Mouse (Mus musculus) adrenal gland, postnatal 25 days (tissue): ENCODE results near the gene Vmn1r142. TPM values are rescaled to one million over a fixed set of nuclear protein-coding genes. Genes with fewer than 3 reads are reported as not detected.
"Not testable (repeated sequence)": the region's sequence is repeated elsewhere in the genome, so short reads cannot be mapped to it uniquely, and the experiment has no call there.

ENCODE experiments used
- DNase-seq: peaks from one replicate; pipeline ENCODE4 v3.0.0; 2021; ENCODE audit warnings: mixed read lengths
- long read RNA-seq: library from polyadenylated mRNA; stranded (forward); transcript quantifications from one replicate; pipeline ENCODE4 v2.0.0, GENCODE M21; 2021
- total RNA-seq: library from RNA; stranded (reverse); gene quantifications from 2 replicates; pipeline ENCODE4 v1.2.3, GENCODE M21; 2021

The Vmn1r142 gene
- not detected in 2 replicates for total RNA-seq
- long read RNA-seq: 0 reads

DNA sequence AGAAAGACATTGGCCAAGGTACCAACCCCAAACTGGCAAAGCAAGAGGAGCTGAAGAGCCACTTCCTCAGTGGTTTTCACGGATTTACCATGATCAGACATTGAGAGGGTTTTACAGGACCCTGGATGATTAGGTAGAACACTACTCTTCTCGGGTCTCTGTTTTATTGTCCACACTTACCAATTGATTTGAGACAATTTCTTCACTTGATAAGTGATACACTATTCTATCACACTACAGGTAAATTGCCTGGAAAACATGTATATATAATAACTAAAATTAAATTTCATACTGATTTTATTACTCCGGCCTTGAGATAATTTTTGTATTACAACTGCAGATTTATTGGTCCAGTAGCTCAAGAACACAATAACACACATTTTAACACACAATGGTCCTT lies at the start of gene Vmn1r142:
Gene Vmn1r142, minus strand, starts transcription at position 101 of the 400 bp plus-strand sequence.
- DNase-seq: not testable (repeated sequence)

DNA sequence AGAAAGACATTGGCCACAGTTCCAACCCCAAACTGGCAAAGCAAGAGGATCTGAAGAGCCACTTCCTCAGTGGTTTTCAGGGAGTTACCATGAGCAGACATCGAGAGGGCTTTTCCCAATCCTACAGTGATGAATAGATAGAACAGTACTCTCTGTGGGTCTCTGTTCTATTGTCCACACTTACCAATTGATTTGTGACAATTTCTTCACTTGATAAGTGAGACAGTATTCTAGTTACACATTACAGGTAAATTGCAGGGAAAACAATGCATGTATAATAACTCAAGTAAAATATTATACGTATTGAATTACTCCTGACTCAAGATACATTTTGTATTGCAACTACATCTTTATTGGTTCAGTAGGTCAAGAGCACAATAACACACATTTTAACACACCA lies 37.3 kb upstream of the Vmn1r142 start, which contains the start of gene Gm8653:
Gene Gm8653, minus strand, starts transcription at position 101 of the 400 bp plus-strand sequence.
- DNase-seq: not testable (repeated sequence)

DNA sequence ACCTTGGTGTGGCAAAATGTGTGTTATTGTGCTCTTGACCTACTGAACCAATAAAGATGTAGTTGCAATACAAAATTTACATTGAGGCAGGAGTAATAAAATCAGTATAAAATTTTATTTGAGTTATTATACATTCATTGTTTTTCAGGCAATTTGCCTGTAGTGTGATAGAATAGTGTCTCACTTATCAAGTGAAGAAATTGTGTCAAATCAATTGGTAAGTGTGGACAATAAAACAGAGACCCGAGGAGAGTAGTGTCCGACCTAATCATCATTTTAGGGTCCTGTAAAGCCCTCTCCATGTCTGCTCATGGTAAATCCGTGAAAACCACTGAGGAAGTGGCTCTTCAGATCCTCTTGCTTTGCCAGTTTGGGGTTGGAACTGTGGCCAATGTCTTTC lies 25.2 kb upstream of the Vmn1r142 start, which contains the start of gene Vmn1r143:
Gene Vmn1r143, plus strand, starts transcription at position 301 of the 400 bp plus-strand sequence.
- DNase-seq: not testable (repeated sequence)

- not testable (repeated sequence) for DNase-seq
These were observed 29.2 kb downstream of the Vmn1r142 start, which contains the start of gene Gm10666 for GRCm38 (mm10) chr7:22134641-22135040. Gm10666 (minus strand) TSS chr7:22134741.

DNA sequence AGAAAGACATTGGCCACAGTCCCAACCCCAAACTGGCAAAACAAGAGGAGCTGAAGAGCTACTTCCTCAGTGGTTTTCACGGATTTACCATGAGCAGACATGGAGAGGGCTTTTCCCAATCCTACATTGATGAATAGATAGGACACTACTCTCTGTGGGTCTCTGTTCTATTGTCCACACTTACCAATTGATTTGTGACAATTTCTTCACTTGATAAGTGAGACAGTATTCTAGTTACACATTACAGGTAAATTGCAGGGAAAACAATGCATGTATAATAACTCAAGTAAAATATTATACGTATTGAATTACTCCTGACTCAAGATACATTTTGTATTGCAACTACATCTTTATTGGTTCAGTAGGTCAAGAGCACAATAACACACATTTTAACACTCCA lies 45.7 kb downstream of the Vmn1r142 start, which contains the start of gene Gm16451:
Gene Gm16451, minus strand, starts transcription at position 101 of the 400 bp plus-strand sequence.
- DNase-seq: not testable (repeated sequence)

Other genes with a start within 250 kb of the Vmn1r142 start
- gene Gm5891, start 242.7 kb downstream of the Vmn1r142 start, total RNA-seq: not detected in 2 replicates
- not detected in 2 replicates for gene Vmn1r137, start 169.4 kb downstream of the Vmn1r142 start, total RNA-seq
- gene Vmn1r138, start 135.1 kb downstream of the Vmn1r142 start, total RNA-seq: not detected in 2 replicates
- gene Gm6176, start 107.7 kb downstream of the Vmn1r142 start, total RNA-seq: not detected in 2 replicates
- gene Vmn1r139, start 95.0 kb downstream of the Vmn1r142 start, total RNA-seq: not detected in 2 replicates
- not detected in 2 replicates for gene Gm16451, start 45.8 kb downstream of the Vmn1r142 start, total RNA-seq
- gene Gm10666, start 29.3 kb downstream of the Vmn1r142 start, total RNA-seq: not detected in 2 replicates
- not detected in 2 replicates for gene Vmn1r143, start 25.3 kb upstream of the Vmn1r142 start, total RNA-seq
- gene Gm8653, start 37.2 kb upstream of the Vmn1r142 start, total RNA-seq: not detected in 2 replicates
- gene Gm8453, start 65.4 kb upstream of the Vmn1r142 start, total RNA-seq: not detected in 2 replicates
- gene Gm4187, start 165.7 kb upstream of the Vmn1r142 start, total RNA-seq: not detected in 2 replicates
- gene Gm8660, start 207.0 kb upstream of the Vmn1r142 start, total RNA-seq: not detected in 2 replicates
- gene Vmn1r148, start 249.5 kb upstream of the Vmn1r142 start, total RNA-seq: not detected in 2 replicates